Mouse (Mus musculus) forelimb bud, embryonic 11.5 days (tissue): ENCODE measurements around the gene Lsamp.
"Not testable (repeated sequence)": the region's sequence is repeated elsewhere in the genome, so short reads cannot be mapped to it uniquely, and the experiment has no call there.

Experiments used
- DNase-seq: peaks from one replicate; pipeline ENCODE4 v3.0.0-alpha.2; 2012; ENCODE audit warnings: low read depth, low spot score

The Lsamp gene

DNA sequence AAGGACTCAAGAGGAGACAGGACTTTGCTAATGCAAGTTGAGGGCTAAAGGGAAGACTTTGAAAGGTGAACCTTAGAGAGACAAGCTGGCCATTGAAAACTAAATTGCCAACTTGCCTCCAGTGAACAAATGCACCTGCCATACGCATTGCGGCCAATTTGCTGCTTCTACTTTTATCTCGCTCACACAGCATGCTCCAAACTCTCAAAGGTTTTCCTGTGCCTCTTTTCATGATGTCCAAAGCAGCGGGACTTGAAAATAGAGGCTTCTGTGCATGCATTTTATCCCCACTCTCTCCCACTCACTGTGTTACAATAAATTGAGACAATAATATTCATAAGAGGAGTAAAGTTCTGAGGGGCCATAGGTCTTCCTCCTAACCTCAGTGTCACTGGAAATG, 1945.4 kb downstream of the Lsamp start:
- DNase-seq, result no peak

DNA sequence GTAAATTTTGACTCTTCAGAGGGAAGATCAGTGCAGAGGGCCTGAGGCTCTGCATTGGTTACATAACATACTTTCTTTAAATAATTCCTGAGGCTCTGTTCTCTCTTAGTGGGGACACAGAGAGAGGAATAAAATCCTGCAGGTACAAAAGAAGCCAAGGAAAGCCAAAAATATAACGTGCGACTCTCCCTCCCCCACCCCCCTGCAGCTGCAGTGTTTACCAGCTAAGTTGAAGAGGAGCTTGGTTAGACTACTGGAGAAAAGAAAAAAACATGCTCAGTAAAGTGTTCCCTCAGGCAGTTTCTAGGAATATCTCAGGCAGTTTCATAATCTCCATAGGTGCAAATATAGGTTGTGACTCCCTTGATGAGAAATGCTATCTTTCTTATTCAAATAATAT, 1951.5 kb downstream of the Lsamp start:
- DNase-seq, result no peak

DNA sequence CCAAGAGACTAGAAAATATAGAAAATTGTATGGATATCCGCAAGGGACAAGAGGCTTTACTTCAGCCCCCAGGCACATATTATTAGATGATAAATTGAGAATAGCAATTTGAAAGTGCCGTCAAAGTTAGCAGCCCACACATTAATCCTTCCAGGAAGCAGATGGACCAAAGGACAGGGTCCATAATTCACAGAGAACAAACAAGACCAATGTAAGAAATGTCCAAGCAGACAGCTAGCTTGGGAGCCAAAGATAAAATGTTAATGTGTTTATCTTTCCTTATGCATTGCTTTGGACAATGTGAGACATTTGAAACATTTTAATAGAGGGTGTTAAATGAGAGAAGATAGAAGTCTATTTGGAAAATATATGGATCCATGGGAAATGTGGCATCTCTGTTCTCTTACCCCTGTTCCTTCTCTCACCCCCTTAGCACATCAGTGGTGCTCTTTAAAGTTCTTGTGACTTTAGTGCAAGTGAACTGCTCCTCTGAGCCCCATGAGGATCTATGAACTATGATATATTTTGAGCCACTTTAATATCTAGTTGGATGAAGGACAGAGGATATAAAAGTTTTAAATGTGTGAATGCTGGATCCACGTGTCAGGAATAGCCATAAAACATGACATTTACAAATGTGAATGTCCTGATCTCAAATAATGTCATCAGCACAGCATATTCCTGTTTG, 1952.9 kb downstream of the Lsamp start:
- DNase-seq, result no peak

DNA sequence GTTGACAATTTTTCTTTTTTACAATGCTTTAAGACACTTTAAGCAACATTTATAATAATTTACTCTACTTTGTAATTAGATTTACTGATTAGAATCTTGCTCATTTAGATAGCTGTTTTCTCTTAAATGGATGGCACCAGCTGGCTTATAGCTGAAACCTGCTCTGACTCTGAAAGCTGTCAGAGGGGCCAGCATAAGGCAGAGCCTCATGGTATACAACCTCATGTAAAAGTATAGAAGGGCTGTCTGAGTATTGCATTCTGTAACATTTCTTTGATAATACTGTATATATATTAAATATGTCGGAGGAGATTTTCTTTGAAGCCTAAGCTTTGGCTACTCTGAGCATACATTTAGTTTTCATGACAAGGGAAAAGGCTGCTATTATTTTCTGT, 1953.4 kb downstream of the Lsamp start:
- no peak for DNase-seq

DNA sequence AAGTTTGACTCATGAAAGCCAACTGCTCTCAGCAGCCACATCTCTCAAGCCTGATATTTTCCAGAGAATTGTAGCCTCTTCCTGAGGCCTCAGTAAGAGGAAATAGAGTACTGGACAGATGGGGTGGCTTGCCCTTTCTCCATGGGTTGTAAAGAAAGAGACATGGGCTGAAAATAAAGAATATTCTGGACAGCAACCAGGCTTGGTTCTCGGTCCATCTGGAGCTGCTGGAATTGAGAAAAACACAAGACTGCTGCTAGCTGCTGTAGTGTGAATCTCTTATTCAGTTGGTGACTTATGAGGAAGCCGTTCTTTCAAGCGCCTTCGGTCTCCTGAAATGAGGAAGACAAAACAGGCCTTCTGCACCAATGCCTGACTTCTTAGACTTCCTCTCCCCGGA, 1954.1 kb downstream of the Lsamp start:
- DNase-seq, result no peak

DNA sequence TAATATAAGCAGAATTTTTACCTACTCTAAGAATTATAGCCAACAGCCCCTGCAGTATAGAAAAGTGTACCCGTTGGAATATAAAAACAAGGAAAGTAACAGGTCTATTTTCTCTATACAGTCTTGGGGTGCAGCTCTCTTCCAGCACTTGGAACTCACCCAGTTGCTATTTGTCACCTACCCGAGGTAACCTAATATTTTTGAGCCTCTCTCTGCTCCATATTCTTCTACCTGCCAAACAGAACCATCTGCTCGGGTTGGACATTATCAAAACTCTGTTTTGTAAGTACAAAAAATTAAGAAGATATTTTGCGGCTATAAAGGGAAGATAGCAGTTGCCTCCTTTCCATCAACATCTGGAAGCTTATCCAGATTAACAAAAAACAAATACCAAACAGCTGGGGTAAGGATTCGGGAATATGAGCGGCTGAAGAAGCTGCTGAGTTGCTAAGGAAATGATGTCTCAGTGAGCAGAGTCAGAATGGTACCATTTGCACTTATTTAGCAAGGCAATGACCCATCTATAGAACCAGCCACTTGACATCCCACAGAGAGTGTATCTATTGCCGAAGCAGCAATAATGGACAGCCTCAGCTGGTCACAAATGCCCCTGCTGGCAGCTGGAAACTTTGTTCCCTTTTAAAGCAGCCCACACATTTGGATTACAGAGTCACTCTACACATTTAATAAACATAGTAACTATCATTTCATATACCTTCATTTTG, 1957.6 kb downstream of the Lsamp start:
- DNase-seq, result no peak

DNA sequence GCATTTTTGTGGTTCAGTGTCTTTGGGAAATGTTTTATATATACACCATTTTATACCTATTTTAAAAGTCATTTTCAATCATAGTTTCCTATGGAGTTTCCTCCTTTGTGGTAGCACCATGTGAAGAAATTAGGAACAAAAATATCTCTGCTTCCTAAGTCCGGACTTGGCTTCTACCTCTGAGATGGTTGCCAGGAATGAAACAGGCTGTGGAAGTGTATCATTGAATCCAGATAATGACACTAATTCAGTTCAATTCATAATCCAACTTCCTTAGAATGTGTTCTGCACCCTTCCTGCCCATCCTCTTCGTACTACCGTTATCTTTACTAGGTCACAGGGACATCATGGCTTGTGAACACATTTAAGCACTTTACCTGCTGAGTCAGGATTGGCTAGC, 1973.7 kb downstream of the Lsamp start:
- DNase-seq, result no peak

DNA sequence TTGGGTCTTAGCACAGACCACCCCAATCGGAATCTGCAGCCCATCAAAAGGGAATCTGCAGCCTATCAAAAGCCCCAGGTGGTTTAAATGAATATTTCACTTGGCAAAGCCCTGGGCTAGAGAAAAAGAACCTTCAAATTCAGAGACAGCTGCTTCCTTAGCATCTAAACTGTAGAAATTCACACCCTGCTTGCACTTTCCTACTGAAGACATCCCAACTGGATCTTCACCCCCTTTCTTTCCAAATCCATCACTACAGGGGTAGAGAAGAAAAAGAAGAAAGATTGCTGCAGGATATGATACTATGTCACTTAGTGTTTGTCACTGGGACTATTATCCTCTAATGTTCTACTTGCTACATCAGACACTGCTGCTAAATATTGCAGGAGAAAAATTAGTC, 1981.5 kb downstream of the Lsamp start:
- DNase-seq, result no peak

DNA sequence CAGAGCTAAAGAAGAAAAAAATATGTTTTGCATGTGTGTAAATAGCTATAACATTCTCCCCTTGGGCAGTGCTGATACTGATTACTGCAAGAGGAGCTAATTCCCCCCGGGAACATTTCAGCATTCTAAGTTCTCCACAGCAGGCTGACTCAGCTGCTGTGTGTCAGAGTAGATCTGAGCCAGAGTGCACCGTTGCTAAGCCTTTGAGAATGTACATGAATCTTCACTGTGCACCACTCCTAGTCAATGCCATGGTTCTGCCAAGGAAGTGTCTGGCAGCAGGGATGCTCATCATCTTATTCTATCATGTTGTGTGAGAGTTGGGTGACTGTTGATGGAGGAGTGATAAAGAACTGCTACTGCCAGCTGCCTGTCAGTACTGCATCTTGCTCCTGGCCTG, 1985.1 kb downstream of the Lsamp start:
- no peak for DNase-seq

DNA sequence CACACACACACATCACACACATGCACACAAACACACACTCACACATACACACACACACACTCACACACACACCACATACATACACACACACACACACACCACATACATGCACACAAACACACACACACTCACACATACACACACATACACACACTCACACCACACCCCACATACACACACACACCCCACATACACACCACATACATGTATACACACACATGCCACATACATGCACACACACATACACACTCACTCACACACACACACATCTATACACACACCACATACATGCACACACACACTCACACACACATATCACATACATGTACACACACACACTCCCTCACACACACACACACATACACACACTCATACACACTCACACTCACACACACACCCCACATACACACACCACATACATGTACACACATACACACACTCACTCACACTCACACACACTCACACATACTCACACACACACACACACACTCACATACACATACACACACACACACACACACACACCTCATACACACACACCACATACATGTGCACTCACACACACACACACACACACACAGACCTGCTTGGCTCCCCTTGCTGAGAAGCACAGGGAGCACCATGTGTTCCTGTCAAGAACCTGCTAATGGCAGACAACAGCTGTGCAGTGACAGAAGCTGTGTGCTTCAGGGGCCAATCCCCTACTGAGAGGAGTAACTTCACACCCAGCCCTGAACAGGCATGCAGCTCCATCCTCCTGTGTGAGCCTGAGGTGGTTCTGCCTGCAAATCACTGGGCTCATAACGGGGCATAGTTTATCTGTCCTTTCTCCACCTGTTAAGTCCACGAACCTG, 1990.9 kb downstream of the Lsamp start:
- peak; percentile 7 for DNase-seq

DNA sequence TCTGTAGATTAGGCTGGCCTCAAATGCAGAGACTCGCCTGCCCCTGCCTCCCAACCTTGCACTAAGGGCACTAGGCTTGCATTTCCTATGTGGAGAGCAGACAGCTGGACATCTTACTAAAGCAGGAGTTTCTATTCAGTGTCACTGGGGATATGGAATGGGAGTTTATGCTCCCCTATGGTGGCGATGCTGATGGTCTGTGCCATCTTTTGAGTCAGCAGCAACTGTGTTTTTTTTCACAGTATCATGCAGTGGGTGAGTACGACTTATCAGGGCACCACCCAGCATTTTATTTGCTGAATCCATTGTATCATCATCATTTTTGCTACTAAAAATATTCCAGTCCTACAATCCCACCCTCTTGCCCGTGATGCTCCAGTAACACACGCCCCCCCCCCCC, 1992.7 kb downstream of the Lsamp start:
- no peak for DNase-seq

DNA sequence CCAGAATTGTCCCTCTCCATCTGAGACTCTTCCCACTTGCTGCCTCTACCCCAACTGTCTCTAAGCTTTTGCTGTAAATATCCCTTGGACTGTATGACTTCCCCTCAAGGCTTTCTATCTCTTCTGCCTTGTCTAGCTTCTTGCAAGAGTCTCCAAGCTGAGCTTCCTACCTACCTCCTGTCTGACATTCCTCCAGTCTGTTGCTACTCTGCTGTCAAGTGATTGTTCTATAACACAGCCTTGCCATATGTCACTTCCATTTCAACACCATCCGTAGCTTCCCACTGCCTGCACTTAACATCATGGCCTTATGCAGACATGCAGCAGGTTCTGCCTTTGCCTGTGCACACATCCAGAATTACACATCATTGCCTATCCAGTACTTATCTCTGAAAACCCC, 2012.8 kb downstream of the Lsamp start:
- no peak for DNase-seq

DNA sequence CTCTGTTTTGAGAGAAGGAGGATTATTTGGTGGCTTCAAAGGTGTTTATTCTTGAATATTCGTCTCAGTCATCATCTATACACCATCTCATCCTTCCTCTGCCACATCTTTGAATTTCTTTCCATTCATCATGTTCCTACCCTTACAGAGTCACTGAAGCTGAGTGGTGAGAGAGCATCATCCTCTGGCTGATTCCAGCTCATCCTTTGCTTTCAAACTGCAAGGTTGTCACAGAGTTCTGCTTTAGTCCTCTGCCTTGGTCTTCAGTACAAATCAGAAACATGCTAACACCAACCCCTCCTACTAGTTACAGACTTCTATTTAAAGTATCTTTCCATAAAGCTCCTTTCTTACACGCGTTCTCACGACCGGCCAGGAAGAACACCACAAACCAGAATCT, 2018.8 kb downstream of the Lsamp start:
- no peak for DNase-seq

DNA sequence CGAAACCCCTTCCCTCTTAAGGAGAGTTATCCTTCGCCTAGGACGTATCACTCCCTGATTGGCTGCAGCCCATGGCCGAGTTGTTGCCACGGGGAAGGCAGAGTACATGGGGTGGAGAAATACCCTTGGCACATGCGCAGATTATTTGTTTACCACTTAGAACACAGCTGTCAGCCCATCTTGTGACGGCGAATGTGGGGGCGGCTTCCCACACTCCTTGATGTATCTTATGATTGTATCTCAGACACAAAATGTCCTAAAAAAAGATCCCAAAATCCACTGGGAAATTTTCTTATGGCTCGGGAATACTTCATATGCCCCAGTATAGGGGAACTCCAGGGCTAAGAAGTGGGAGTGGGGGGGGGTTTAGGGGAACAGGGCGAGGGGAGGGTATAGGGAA, 2019.3 kb downstream of the Lsamp start:
- DNase-seq, result not testable (repeated sequence)

DNA sequence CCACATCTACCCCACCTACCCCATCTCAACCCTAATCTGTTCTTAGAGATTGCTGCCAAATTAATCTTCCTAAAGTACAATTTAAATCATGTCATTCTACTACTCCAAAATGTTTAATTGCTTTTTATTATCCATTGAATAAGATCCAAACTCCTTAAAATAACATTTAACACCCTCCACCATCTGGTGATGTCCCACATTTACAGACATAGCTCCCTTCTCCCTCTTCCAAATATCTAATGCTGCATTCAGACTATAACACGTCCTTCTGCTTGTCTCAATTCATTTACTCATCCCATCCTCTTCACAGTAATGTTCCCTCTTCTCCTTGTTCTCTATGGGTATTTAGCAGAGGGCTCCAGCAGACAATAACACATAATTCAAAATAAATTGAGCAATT, 2020.0 kb downstream of the Lsamp start:
- no peak for DNase-seq

DNA sequence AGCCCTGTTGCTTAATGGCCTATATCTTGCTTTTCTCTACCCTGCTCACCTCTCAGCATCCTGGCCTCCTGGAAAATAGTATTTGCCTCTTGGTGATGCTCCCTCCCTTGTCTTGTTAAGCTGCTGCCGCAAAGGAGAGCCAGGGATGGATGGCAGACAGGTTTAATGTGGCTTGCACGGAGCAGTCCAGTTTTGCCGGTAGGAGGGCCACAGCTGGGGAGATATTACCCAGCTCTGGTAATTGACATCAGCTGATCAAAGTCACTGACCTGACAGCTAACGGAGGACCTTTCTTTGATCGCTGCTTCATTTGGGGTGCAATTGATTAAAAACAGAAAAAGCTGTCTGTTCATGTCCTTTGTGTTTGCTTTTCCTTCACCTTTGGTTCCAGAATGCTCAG, 2030.8 kb downstream of the Lsamp start:
- DNase-seq, result peak; percentile 7

DNA sequence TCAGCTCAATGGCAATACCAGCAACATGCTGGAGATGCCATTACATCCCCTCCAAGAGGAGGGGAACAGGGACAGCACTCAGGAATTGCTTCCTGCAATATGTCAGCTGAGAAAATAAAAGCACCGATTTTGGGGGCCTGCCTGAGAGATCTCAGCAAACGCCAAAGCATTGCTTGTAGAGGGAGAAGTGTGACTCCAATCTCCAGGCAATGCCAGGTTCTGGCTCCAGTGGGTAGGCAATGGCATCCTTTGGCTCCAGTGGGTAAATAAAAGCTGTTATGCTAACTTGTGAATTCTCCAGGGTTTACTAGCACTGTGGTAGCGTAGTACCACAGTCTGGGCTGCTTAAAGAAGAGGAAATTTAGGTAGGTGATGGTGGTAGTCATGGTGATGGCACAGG, 2031.3 kb downstream of the Lsamp start:
- DNase-seq, result no peak

DNA sequence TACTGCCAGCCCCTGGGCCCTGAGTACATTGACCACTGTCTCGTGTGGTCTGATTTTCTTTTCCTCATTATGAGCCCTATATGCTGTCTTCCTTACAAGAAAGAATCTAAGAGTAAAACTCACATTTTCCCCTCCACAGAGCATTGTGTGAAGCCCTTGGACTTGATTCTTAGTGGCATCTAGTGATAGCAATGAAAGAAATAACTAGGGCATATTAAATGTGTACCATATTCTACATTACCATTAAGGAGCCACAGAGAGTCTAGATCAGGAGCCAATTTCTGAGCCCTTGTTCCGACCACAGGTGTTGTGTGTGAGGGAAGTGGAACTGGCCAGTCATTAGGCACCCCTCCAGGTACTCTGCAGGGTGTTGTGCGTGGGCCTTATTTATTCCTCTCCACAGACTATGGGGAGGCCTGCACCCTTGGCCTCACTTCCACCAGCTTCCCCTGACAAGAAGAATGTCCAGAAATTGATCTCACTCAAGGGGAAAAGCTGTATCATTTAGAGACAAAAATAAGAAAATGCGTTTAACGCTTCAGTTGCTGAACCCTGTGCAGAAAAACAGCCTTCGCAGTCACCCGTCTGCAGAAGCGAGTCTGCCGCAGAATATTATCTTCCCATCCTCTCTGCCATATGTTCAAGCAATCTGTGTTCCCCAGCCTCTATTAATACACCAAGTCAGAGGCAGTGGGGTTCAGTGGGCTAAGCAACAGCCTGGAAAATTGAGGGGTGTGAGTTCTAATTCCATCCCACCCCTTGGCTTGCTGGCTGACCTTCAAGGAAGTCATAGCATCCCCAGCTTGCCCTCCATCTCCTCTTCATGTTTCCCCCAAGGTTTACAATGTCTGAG, 2032.9 kb downstream of the Lsamp start:
- DNase-seq, result no peak

DNA sequence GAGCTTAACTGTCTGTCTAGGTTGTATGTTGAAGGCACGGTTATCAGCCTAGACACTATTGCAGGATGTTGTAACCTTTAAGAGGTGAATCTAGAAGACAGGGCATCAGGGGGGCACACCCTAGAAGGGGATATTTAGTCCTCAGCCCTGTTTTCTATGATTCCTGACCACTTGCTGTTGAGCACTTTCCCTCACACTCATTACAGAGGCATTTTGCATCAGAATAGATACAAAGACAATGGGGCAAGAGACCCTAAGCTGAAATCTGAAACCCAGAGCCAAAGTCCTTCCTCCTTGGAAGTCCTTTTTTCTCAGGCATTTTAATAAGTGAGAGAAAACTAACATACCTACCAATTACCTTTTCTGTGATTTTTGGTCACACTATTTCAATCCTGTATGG, 2038.4 kb downstream of the Lsamp start:
- no peak for DNase-seq

DNA sequence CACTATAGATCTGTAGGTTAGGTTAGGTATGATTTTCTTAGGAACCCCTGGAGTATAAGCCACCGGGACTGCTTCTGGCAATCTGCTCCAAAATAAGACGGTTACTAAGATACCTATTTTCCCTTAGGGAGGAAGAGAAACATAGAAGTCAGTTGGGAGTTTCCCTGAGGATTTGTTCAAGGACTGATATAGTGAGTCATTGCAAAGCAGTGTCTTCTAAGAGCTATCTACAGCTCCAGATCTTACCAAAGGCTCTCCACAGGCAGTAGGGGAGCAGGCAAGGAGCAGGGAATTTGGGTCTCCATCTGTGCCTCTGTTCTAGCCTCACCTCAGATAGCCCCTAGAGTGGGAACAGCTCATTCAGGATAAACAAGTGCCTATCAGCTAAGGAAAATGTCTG, 2047.9 kb downstream of the Lsamp start:
- DNase-seq, result no peak

DNA sequence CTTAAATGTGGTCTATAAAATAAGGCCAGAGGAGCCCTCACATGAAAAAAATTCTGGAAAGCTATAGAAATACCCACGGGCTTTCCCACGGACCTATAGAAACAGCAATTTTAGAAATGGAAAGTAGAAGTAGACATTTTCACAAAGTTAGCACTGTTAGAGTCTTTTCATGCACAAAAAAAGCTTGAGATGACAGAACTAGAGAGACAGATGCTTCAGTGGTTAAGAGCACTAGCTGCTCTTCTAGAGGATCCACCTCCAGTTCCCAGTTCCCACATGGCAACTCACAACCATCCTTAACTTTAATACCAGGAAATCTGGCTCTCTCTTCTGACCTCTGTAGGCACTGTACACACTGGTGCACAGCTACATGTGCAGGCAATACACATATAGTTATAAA, 2049.3 kb downstream of the Lsamp start:
- no peak for DNase-seq

DNA sequence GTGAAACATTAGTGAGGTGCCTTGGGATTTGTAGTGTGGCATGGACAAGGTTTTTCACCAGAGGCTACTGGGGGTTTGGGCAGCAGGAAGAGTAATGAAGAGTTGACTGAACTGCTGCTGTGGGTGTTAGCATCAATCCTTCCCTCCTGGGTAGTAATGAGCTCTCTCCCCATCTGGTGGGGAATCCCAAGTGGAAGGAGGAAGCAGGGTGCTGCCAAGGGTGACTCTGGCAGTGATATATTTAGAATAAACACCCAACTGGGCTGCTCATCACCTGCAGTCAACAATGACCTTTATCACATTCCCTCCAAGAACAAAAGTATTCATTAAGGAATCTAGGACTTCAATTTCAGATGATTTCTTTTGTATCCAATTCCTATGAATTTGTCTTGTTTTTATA, 2064.0 kb downstream of the Lsamp start:
- DNase-seq, result no peak
